ENCODE assay signal across 22 mouse cellular contexts in the genomic region with DNA sequence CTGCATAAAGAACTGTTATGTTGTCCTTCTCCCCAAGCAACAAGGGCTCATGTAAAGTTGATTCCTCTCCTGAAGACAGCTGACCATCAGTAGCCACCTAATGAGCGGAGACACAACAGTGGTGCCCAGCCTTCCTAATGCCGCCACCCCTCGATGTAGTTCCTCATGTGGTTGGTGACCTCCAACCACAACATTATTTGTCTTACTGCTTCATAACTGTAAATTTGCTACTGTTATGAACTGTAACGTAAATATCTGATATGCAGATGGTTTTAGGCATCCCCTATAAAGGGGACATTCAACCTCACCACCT.
DNase-seq lines count a peak whose midpoint lies in the region; ATAC-seq lines count a peak whose summit lies in the region.
"Had no signal": no experiment of that assay in that cellular context is flagged by ENCODE, and none has a peak within 500 bp of the region (broad histone marks: within the 10 kb centered on the region; RNA-seq: fewer than 3 reads in every experiment).

No protein-coding gene starts in this region.

- peaks cover 8% of the 10 kb centered on the region for H3K4me1 ChIP-seq in kidney, embryonic 15.5 days
- H3K4me1 ChIP-seq in kidney, embryonic 16.5 days (ENCODE audit: insufficient read depth, low read length): 0 out of 2 replicates have a peak, but pooled peaks cover 7% of the 10 kb centered on the region
- H3K4me1 ChIP-seq in midbrain, embryonic 11.5 days (ENCODE audit: control insufficient read depth, insufficient read depth, low read length): no peaks in the 10 kb centered on the region
- H3K4me1 ChIP-seq in midbrain, embryonic 13.5 days (replicated peaks): no peaks in the 10 kb centered on the region

- H3K27ac ChIP-seq in kidney, embryonic 15.5 days: no peak overlapping the region
- H3K27ac ChIP-seq in kidney, embryonic 16.5 days (ENCODE audit: low read length): no peak overlapping the region
- H3K27ac ChIP-seq in midbrain, embryonic 11.5 days (ENCODE audit: low read depth, low read length): no peak overlapping the region
- no peak overlapping the region for H3K27ac ChIP-seq in midbrain, embryonic 13.5 days

- H3K9me3 ChIP-seq in kidney, embryonic 15.5 days (replicated peaks): no peaks in the 10 kb centered on the region
- no peaks in the 10 kb centered on the region for H3K9me3 ChIP-seq in kidney, embryonic 16.5 days (ENCODE audit: low read length)
- no peaks in the 10 kb centered on the region for H3K9me3 ChIP-seq in midbrain, embryonic 11.5 days (ENCODE audit: control insufficient read depth, low read length)
- H3K9me3 ChIP-seq in midbrain, embryonic 13.5 days: no peaks in the 10 kb centered on the region

- WGBS in kidney, embryonic 15.5 days: 72% methylated on average over 4 of the region's 4 CpGs
- WGBS in kidney, embryonic 16.5 days: 62% methylated on average over 4 of the region's 4 CpGs
- WGBS in midbrain, embryonic 11.5 days: 81% methylated on average over 4 of the region's 4 CpGs
- 94% methylated on average over 4 of the region's 4 CpGs for WGBS in midbrain, embryonic 13.5 days

- H3K4me2 ChIP-seq in kidney, embryonic 15.5 days: no peak overlapping the region
- no peak overlapping the region for H3K4me2 ChIP-seq in kidney, embryonic 16.5 days (replicated peaks; ENCODE audit: low read depth, low read length)
- H3K4me2 ChIP-seq in midbrain, embryonic 11.5 days: no peak overlapping the region
- H3K4me2 ChIP-seq in midbrain, embryonic 13.5 days (replicated peaks): no peak overlapping the region

- ATAC-seq in kidney, embryonic 15.5 days (replicated peaks; ENCODE audit: low FRiP score): 0 out of 2 replicates have a peak, but pooled peaks have one; percentile 33
- 0 out of 2 replicates have a peak, but pooled peaks have one; percentile 6 for ATAC-seq in kidney, embryonic 16.5 days (ENCODE audit: low FRiP score, low TSS enrichment)
- no peak for ATAC-seq in midbrain, embryonic 11.5 days (ENCODE audit: low FRiP score)
- no peak for ATAC-seq in midbrain, embryonic 13.5 days
- ATAC-seq: activated CD4-positive, CD25-positive, alpha-beta regulatory T cell, adult 4 months; CD4-positive, CD25-positive, alpha-beta regulatory T cell, adult 4 months; Patski had no signal

- no peaks in the 10 kb centered on the region for H3K36me3 ChIP-seq in kidney, embryonic 15.5 days
- no peaks in the 10 kb centered on the region for H3K36me3 ChIP-seq in kidney, embryonic 16.5 days (ENCODE audit: insufficient read depth, low read length)
- H3K36me3 ChIP-seq in midbrain, embryonic 11.5 days (ENCODE audit: control insufficient read depth, insufficient read depth, low read length): no peaks in the 10 kb centered on the region
- no peaks in the 10 kb centered on the region for H3K36me3 ChIP-seq in midbrain, embryonic 13.5 days
- H3K36me3 ChIP-seq: G1E had no signal

- H3K9ac ChIP-seq in kidney, embryonic 15.5 days: no peak overlapping the region
- H3K9ac ChIP-seq in kidney, embryonic 16.5 days (replicated peaks; ENCODE audit: low read length): no peak overlapping the region
- no peak overlapping the region for H3K9ac ChIP-seq in midbrain, embryonic 11.5 days (ENCODE audit: low read length)
- no peak overlapping the region for H3K9ac ChIP-seq in midbrain, embryonic 13.5 days (replicated peaks)

- H3K27me3 ChIP-seq in kidney, embryonic 15.5 days: no peaks in the 10 kb centered on the region
- no peaks in the 10 kb centered on the region for H3K27me3 ChIP-seq in kidney, embryonic 16.5 days (ENCODE audit: insufficient read depth, low read length)
- no peaks in the 10 kb centered on the region for H3K27me3 ChIP-seq in midbrain, embryonic 11.5 days (ENCODE audit: control insufficient read depth, insufficient read depth, low read length)
- H3K27me3 ChIP-seq in midbrain, embryonic 13.5 days: no peaks in the 10 kb centered on the region
- H3K27me3 ChIP-seq: CH12.LX, Patski had no signal

- peak; percentile 55 for DNase-seq in heart, adult 11 months
- no peak for DNase-seq in heart, postnatal 4 days
- DNase-seq in kidney, postnatal 36 days: no peak
- DNase-seq in kidney, adult 11 months: no peak
- DNase-seq in midbrain, embryonic 11.5 days (ENCODE audit: low spot score, missing footprints): peak; percentile 59
- DNase-seq: adrenal gland, adult 2 months; adrenal gland, adult 8-10 months; adrenal gland, postnatal 10 days; adrenal gland, postnatal 14 days; adrenal gland, postnatal 25 days; adrenal gland, postnatal 36 days; B cell, adult 2 months; cerebellum, adult 11 months; cerebellum, adult 11-12 months had no signal

- H3K4me3 ChIP-seq in kidney, embryonic 15.5 days (replicated peaks): no peak overlapping the region
- no peak overlapping the region for H3K4me3 ChIP-seq in kidney, embryonic 16.5 days (ENCODE audit: low read length)
- H3K4me3 ChIP-seq in midbrain, embryonic 11.5 days (ENCODE audit: low read depth, low read length): no peak overlapping the region
- no peak overlapping the region for H3K4me3 ChIP-seq in midbrain, embryonic 13.5 days (replicated peaks)

Comparison
In these comparisons a context has a peak if more than half of its experiments do, and no peak if none do; other contexts are left out.
1. DNase-seq: peak in heart, adult 11 months (single experiment) and midbrain, embryonic 11.5 days (single experiment); none in heart, postnatal 4 days (single experiment), kidney, postnatal 36 days (0 of 2) and kidney, adult 11 months (single experiment).
2. ATAC-seq: peak in kidney, embryonic 15.5 days (single experiment) and kidney, embryonic 16.5 days (single experiment); none in midbrain, embryonic 11.5 days (single experiment) and midbrain, embryonic 13.5 days (single experiment).